Mouse (Mus musculus): ENCODE results near the gene E130309D02Rik.
A peak's percentile ranks its signal among the peaks of the same experiment; 100 is the strongest.

The E130309D02Rik gene

GRCm38 (mm10) chr5:143314730-143315513 lies at the start of gene E130309D02Rik:
Gene E130309D02Rik (minus strand): TSS chr5:143315360.
- peak; percentile 50 to 86 for DNase-seq (ENCODE audit: low spot score in 2 of 2)

GRCm38 (mm10) chr5:143363678-143364615 lies 48.8 kb upstream of the E130309D02Rik start:
- no peak for DNase-seq (ENCODE audit: low spot score in 2 of 2)

GRCm38 (mm10) chr5:143361428-143361827 lies 46.3 kb upstream of the E130309D02Rik start:
- DNase-seq (ENCODE audit: low spot score in 2 of 2): no peak

DNA sequence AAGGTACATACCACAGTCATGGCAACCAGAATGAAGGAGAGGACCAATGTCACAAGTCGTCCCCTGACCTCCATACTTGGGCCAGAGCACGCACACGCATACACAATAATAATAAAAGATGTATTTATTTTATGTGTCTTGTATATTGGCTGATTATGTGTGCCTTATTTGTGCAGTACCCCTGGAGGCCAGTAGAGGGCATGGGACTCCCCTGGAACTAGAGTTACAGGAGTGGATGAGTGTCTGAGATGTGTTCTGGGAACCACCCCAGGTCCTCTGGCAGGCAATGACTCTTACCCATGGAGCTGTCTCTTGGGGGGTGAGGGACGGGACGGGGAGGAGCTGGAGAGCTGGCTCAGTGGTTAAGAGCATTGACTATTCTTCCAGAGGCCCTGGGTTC lies 44.8 kb upstream of the E130309D02Rik start:
- DNase-seq (ENCODE audit: low spot score in 2 of 2): no peak

GRCm38 (mm10) chr5:143359263-143359662 lies 44.1 kb upstream of the E130309D02Rik start:
- no peak for DNase-seq (ENCODE audit: low spot score in 2 of 2)

DNA sequence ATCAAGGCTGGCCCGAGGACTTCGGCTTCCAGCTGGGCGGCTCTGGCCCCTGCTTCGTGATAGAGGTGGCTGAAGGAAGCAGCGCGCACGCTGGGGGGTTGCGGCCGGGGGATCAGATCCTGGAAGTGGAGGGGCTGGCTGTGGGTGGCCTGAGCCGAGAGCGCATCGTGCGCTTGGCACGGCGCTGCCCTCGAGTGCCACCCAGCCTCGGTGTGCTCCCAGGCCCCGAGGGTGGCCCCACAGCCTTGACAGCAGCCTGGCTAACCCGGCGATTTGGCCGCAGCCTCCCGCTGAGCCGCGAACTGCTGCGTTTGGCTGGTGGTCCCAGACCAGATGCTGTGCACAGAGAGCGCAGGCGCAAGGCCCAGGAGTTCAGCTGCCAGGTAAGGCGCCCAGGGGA lies 42.4 kb upstream of the E130309D02Rik start:
- no peak for DNase-seq (ENCODE audit: low spot score in 2 of 2)

GRCm38 (mm10) chr5:143356686-143357388 lies 41.7 kb upstream of the E130309D02Rik start, which contains the start of gene Grid2ip:
Gene Grid2ip (plus strand): TSS chr5:143357338.
- no peak for DNase-seq (ENCODE audit: low spot score in 2 of 2)

DNA sequence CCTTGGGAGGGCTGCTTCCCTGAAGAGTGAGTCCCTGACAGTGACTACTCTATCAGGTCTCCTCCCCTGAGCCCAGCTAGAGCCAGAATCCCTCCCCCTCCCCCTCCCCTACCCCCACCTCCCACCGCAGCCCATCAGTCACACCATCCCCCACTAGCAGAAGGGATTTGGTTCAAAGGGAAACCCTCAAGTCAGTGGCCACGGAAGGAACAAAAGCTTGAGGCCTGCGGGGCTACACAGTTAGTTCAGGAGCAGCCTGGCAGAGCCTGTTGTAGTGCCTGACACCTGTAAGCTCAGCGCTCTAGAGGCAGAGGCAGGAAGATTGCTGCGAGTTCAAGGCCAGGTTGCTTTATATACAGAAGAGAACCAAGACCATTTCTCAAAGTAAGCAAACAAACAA lies 40.9 kb upstream of the E130309D02Rik start:
- DNase-seq (ENCODE audit: low spot score in 2 of 2): no peak

DNA sequence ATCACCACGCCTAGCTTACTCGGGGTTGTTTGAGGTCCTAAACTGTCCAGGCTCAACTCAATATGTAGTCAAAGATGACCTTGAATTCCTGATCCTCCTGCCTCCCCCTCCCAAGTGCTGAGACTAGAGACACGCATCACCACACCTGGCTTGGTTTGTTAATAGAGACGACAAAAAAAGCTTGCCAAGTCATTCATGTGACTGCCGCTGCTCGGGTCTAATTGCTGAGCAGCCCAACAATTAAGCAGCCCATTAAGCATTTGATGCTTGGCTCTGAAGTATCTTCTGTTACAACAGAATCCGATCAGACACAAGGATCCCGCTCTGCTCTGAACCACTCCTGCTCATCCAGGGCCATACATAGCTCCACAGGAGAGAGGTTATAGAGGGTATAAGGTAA lies 31.2 kb upstream of the E130309D02Rik start:
- no peak for DNase-seq (ENCODE audit: low spot score in 2 of 2)

GRCm38 (mm10) chr5:143339603-143340002 lies 24.4 kb upstream of the E130309D02Rik start:
- no peak for DNase-seq (ENCODE audit: low spot score in 2 of 2)

- DNase-seq (ENCODE audit: low spot score in 2 of 2): no peak
Observed at GRCm38 (mm10) chr5:143336559-143336958, 21.4 kb upstream of the E130309D02Rik start.

- DNase-seq (ENCODE audit: low spot score in 2 of 2): no peak
Observed at GRCm38 (mm10) chr5:143335089-143335460, 19.9 kb upstream of the E130309D02Rik start.

DNA sequence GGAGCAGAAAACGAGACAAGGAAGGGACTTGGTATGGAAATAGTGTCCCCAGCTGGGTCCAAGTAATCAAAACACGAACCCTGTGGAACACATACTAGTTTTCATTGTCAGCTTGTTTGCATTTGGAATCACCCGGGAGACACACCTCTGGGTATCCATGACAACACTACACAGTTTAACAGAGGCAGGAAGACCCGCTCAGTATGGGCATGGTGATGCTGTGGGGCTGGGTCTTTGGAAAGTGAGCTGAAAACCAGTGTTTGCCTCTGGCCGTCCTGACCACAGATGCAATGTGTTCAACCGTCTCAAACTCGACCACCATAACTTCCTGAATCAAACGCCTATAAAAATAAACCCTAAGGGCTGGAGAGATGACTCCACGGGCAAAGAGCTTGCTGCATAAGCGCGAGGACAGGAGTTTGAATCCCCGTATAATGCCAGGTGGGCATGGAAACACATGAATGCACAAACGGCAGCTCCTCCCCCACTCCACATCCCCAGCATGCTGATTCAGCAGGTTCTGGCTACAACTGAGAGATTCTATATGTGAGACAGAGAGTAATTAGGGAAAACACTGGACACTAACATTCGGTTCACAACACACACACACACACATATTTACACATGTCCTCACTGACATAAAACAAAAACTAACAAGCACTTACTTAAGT lies 19.4 kb upstream of the E130309D02Rik start:
- no peak for DNase-seq (ENCODE audit: low spot score in 2 of 2)

GRCm38 (mm10) chr5:143333872-143334271 lies 18.7 kb upstream of the E130309D02Rik start:
- DNase-seq (ENCODE audit: low spot score in 2 of 2): peak in 1 of 2 experiments; percentile 89

- peak; percentile 33 to 88 for DNase-seq (ENCODE audit: low spot score in 2 of 2)
Observed at GRCm38 (mm10) chr5:143328690-143329495, 13.7 kb upstream of the E130309D02Rik start, which contains the start of gene Zdhhc4. Gene Zdhhc4 (minus strand): TSS chr5:143329256.

DNA sequence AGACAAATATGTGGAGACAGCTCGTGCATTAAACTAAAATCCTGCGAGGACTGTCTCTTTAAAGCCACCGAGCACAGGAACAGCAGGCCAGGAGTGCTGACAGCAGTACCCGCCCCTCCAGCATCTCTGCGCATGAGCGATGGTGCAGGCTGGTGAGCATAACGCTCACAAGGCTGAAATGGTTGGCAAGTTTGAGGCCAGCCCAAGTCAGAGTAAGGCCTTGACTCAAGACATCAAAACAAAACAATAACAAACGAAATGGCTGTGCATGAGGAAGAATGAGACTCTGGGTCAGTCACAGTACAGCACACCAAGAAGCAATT lies 2.1 kb upstream of the E130309D02Rik start:
- DNase-seq (ENCODE audit: low spot score in 2 of 2): no peak

DNA sequence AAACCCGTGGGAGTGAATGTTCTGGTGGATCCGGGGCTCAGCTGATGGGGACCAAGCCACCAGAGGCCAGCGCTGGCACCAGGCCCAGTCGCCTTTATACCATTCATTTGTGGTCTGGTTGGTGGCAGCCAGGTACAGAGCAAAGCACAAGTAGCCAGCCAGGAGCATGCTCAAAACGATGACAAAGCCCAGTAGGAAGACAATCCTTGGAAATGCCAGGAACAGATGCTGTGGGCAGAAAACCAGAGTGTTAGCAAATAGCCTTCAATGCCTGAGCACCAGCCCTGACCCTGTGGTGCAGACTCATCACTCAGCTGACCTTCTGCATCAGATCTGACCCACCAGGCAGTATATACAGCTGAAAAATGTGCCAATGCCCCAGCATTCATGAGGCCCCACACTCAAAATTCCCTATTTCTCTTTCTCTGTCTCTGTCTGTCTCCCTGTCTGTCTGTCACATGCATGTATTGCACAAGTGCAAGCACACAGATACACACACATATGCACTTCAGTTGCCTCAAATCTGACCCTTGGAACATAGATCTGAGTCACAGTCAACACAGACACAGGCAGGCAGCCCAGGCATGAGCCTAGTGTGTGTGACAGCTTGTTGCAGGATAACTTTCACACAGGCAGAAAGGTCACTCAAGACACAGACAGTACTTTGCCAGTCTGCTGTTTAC lies 1.6 kb upstream of the E130309D02Rik start:
- DNase-seq (ENCODE audit: low spot score in 2 of 2): no peak

DNA sequence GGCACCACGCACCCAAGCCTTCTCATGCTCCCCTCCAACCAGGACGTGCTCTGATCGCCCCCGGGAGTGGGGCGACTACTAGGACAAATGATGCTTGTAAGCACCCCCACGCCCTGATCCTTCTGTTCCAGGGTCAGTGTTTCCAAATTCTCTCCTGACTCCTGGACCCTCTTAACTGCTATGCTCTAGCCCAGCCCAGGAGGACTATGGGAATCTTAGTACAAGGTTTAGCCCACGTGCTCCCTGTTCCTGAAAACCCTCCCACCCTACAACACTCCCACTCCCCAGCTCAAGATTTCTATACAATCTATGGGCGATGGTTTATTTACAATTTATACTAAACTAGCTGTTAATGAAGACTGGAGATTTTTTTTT lies 341 bp upstream of the E130309D02Rik start:
- no peak for DNase-seq (ENCODE audit: low spot score in 2 of 2)

DNA sequence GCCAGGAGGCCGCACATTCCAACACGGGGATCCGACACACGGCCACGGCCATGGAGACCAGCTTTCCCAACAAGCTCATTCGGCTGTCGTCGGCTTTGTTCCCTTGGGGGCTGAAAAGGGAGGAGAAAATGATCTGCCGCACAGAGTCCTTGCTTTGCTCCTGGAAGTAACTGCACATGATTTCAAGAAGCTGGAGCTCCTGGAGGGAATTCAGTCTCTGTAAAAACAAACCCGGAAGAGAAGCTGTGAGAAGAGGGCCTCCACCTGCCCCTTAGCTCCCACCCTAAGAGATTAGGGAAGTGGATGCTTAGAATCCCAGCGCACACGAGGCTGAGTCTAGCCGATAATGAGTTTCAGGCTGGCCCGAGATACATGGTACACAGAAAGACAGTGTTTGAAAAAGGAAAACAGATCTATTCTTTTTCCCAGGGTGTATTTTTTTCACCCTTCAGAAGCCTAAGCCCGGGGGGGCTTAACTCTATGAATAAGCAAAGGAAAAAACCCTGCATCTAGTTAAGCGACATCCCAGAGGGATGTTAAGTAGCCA lies 904 bp downstream of the E130309D02Rik start:
- no peak for DNase-seq (ENCODE audit: low spot score in 2 of 2)

GRCm38 (mm10) chr5:143311886-143312285 lies 3.3 kb downstream of the E130309D02Rik start:
- DNase-seq (ENCODE audit: low spot score in 2 of 2): peak; percentile 32 to 82

All from left cerebral cortex, adult 9 months (tissue).